Mouse (Mus musculus) CD4-positive, CD25-positive, alpha-beta regulatory T cell (primary cell): Measurements from ENCODE around the gene Slc7a15. TPM values are rescaled to one million over a fixed set of nuclear protein-coding genes. Genes with fewer than 3 reads are reported as not detected.

Source experiments
- polyA plus RNA-seq: library from polyadenylated mRNA; unstranded; fragments of 100-300 nt; shearing (Covaris generic); gene quantifications from one replicate; pipeline ENCODE4 v1.2.1, GENCODE M21; 2017

Gene Slc7a15
- not detected for polyA plus RNA-seq

GRCm38 (mm10) chr12:8598966-8599365, at the start of gene Slc7a15:
Slc7a15 (minus strand) TSS chr12:8599066.

GRCm38 (mm10) chr12:8499871-8500596, 98.8 kb downstream of the Slc7a15 start, which contains the start of gene Rhob:
Rhob (minus strand) TSS chr12:8500009.

Other genes starting within 250 kb of the Slc7a15 start
- 6.3 TPM for gene Rhob, start 99.1 kb downstream of the Slc7a15 start, polyA plus RNA-seq
- gene Pum2, start 75.1 kb upstream of the Slc7a15 start, polyA plus RNA-seq = 12.6 TPM
- gene Sdc1, start 172.3 kb upstream of the Slc7a15 start, polyA plus RNA-seq = 0.22 TPM